Mouse (Mus musculus): ENCODE measurements around the gene Tmem88.

Tmem88 gene

DNA sequence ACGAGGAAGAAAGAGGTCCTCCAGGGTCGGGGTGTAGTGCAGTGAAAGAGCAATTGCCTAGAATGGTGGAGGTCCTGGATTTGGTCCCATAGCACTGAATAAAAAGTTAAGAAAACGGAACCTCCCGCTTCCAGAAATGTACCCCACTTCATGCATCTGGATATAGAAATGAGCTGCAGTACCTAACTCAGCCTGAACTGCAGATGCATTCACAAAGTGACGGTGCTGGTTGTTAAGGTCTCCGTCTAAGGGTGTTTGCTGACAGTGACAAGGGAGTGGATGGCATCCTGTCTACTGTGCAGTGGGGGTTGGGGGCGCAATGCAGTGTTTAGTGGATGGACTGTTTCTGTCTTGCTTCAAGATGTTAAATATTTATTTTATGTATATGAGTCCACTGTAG is 11.3 kb downstream of the Tmem88 start:
- in situ Hi-C loops (cut with MboI, MseI): loop anchor here (5.0 kb wide), 1 partner anchor 129 kb away; no protein-coding TSS in a partner anchor

DNA sequence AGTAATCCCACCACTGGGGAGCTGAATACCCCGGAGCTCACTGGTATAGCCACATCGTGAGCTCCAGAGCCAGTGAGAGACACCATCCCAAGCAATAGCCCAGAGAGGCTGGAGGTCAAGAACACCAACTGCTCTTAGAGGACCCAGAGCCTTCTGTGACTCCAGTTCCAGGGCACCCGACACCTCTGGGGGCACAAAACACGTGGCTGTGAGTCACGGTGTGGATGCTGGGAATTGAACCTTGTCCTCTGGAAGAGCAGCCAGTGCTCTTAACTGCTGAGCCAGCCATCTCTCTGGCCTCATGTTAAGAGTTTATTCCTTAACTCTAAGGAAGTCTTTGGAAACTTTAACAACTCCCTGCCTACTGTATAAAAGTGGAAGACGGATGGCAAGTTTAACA is 13.1 kb downstream of the Tmem88 start:
- in situ Hi-C loops (cut with MboI, MseI): loop anchor here (5.0 kb wide), 2 partner anchors 128 to 193 kb away; no protein-coding TSS in a partner anchor

DNA sequence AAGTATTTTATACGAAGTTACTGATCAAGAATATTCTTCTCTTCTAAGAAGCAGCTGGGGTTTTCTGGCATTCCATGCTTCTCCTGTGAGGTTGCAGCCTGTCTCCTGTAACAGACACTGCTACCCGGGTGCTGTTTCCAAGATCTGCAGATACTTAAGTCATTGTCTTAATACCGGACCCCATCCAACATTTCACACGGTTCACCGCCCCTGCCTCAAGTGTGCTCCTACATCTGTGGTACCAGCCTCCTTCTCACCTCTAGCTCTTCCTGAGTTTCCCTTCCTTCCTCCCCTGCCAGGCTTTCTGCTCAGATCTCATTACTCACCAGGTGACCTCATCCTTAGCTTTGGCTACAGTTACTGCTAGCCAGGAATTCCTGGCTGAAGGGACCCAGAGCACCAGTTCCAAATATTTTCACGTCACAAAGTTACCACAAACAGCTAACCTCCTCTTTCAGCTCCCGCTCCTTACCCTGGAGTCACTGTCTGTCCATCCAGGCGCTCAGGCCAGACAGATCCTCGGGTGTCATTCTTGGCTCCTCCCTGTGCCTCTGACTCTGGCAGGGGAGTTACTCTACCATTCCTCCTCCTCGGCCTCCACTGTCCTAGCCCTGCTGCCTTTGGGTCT is 15.4 kb downstream of the Tmem88 start:
- in situ Hi-C loops (cut with MboI, MseI): loop anchor here (5.0 kb wide), 1 partner anchor 190 kb away; no protein-coding TSS in a partner anchor

DNA sequence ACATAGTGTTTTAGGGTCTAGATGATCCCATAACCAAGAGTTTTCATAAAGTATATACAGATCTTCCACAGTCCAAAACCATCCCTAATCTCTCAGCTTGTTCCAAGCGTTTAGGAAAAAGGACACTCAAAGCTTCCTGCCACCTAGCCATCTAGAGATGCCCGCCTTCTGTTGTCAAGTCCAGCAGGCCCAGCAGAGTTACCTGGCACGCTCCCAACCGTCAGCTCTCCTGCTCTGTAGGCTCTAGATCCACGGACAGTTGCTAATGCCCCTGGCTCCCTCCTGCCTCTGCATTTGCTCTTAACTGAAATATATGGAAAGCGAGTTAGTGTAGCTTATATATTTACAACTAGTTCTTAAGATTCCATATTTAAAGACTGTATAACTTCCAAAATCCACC is 16.7 kb downstream of the Tmem88 start:
- in situ Hi-C loops (cut with MboI, MseI): loop anchor here (5.0 kb wide), 1 partner anchor 189 kb away; no protein-coding TSS in a partner anchor

DNA sequence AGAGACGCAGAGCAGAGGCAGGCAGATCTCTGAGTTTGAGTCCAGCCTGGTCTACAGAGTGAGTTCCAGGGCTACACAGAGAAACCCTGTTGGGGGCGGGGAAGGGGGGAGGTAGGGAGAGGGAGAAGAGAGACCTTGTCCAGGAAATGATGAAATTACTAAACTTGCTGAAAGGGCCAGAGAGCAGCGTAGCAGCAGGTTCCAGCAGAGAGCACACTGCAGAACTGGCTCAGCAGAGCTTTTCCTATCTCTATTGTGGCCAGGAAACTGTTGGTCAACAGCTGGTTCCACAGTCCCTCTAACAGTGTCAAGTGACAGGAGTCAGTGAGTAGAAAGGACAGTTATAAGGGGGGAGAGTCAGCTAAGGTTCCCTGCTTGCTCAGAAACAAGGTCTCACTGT is 18.4 kb downstream of the Tmem88 start:
- in situ Hi-C loops (cut with MboI, MseI): no loop called here

DNA sequence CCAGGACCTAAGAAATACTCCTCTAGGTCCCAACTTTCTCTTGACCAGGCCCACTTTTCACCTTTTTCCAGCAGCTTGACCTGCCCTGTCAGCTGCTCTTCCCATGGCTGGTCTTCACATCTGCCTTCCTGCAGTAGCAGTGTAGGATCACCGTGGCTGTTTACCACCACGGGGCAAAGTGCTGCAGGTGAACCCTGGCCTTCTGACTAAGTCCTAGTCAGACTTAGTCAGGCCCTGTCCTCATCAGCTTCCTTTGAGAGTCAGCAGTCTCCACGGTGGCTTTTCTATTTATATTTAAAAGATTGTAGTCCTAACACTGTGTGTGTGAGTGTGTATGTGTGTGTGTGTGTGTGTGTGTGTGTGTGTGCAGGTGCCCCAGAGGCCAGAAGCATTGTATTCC is 20.3 kb downstream of the Tmem88 start:
- in situ Hi-C loops (cut with MboI, MseI): no loop called here

DNA sequence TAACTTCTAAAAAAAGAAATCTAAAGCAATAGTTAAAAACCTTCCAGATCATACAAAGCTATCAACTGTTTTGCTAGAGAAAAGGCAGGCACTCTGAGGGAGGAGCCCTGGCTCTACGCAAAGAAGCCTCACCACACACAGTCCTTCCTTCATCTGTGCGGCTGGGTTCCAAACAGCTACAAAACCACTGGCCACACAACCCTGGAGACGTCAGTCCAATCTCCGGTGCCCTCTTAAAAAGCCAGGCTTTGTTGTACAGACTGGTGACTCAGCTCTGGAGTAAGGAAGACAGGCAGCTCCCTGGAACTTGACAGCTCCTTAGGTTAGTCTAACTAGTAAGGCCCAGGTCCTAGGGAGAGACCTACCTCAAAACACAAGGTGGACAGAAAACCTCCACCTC is 22.4 kb downstream of the Tmem88 start:
- in situ Hi-C loops (cut with MboI, MseI): no loop called here

DNA sequence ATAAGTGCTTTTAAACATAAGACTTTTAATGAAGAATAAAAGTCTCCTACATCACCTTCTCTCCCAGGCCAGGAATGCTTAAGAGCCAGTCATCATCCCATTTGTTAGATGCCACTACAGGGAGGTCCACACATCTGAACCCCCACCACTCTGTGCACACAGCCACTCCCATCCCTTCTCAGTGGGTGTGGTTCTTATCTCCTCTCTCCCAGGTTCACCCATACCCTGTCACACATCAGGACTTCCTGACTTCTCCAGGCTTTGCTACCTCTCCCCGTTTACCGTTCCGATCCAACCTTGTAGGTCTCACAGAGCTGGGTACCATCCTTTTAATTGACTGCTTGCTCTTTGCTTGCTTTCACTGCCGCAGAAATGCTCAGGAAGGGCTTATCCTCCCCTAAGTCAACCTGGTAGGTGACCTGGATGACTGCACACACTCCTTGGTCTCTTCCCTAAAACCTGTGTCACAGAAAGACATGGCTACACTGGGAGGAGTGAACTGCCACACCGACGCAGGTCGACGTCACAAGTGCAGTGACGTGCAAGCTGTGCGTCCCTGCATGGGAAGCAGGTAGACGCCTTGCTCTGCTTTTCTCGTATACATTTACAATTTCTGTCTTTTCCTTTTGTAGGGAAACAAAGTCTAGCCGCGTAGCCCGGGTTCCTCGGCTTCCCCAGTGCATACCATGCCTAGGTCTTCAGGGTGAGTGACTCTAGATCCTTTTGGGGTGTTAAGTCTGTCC is 24.6 kb downstream of the Tmem88 start:
- in situ Hi-C loops (cut with MboI, MseI): no loop called here

DNA sequence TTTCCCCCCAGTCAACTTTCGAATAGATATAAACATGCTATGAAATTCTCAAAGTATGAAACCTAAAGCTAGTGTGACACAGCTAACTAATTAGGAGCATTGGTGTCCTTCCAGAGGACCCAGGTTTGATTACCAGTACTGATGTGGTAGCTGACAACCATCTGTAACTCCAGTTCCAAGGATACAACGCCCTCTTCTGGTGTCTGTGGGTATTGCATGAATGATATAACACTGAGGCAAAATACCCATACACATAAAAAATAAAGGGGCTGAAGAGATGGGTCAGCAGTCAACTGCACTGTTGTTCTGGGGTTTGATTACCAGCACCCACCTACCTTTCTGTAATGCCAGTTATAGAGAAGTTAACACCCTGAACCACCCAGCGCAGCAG is 25.3 kb downstream of the Tmem88 start:
- in situ Hi-C loops (cut with MboI, MseI): no loop called here

DNA sequence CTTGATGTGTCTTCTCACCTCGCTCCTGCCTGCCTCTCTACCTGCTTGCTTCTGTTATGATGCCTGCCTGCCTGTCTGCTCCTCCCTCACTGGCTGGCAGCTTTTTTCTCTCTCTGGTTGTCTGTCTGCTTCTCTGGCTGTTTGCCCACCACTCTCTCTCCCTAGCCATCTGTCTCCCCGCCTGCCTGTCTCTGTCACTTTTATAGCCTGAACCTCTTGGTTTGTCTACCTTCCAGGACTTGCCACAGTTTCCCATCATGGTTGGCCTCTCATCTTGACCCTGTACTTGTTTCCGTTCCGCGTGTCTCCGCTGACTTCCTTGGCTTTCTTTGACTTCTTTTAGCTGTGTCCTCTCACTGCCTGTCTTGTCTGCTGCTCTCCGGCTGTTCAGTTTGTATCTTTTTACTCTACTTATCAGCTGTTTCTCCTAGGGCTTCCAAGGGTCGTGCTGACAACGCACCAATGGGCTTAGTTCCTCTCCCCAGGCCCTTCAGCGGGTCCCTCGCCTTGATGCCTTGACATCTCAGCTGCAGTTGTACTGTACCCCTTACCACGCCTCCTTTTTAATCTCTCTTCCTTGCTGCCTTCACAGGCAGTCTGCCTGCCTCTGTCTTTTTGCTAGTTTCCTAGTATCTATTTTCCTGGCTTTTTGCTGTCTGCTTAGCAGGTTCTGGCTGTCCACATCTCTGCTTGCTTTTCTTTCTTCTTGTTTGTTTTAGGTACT is 25.8 kb downstream of the Tmem88 start:
- in situ Hi-C loops (cut with MboI, MseI): no loop called here

DNA sequence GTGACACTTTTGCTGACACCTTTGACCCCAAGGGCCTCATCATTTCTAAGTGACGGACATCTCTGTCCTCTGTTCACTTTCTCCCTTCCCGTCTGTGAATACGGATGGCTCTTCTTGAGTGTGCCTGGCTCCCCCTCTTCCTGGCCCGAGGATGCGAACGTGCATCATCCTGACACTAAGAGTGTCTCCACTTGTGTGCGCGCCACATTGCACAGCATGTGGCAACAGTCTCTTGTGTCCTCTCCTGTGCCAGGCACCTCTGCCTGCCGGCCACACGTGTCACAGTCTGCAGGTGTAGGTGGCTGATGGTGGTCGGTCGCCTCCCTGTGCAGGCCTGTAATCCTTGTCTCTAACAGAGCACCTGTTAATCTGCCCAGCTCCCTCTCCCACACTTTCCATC is 26.4 kb downstream of the Tmem88 start:
- in situ Hi-C loops (cut with MboI, MseI): no loop called here

DNA sequence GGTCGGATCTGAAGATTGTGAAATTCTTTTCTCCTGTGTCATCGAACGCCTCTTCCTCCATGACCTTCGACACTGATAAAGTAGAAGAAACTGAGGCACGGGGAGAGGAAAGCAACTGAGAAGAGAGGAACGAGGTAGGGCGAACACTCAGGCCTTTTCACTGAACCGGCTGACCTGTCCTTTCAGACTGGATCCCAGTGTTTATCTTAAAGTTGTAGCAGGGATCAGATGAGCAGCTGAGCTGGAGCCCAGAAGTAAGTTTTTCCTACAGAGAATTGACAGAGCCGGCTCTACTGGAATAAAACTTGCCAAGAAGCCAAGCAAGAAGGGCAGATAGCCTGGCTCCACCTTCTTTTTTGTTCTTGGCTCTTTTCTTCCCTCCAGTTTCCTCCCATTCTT is 27.2 kb downstream of the Tmem88 start:
- in situ Hi-C loops (cut with MboI, MseI): no loop called here

DNA sequence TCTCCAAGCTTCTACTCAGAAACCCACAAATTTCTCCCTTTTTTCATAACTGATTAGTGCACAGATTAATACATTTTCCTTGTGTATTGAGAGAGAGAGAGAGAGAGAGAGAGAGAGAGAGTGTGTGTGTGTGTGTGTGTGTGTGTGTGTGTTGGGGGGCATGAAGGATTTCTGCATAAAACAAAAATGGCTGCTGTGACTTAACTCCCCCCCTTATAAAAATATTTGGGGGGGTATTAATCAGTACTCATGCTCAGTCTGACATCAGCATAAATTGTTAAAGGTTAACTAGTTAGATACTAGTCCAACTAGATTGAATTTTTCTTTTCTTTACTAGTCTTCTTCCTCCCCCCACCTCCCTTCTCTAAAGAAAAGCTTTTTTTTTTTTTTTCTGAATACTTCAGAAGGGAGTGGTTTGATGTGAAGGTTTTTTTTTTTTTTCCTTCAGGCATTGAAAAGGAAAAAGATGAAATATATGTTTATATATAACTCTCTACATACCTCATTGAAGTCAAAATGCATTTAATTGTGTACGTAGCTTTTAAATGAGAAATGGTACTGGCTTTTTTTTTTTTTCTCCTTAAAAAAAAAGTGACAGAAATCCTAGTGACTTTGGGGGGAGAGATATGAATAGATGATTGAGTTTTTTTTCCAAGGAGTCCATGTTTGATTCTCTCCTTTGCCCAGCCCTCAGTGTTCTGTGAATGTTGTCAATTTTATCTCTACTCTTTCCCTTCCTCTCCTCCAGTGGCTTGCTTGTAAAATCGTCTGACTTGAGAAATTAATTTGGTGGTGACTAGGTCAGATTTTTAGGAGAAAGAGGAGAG is 27.8 kb downstream of the Tmem88 start:
- in situ Hi-C loops (cut with MboI, MseI): no loop called here

DNA sequence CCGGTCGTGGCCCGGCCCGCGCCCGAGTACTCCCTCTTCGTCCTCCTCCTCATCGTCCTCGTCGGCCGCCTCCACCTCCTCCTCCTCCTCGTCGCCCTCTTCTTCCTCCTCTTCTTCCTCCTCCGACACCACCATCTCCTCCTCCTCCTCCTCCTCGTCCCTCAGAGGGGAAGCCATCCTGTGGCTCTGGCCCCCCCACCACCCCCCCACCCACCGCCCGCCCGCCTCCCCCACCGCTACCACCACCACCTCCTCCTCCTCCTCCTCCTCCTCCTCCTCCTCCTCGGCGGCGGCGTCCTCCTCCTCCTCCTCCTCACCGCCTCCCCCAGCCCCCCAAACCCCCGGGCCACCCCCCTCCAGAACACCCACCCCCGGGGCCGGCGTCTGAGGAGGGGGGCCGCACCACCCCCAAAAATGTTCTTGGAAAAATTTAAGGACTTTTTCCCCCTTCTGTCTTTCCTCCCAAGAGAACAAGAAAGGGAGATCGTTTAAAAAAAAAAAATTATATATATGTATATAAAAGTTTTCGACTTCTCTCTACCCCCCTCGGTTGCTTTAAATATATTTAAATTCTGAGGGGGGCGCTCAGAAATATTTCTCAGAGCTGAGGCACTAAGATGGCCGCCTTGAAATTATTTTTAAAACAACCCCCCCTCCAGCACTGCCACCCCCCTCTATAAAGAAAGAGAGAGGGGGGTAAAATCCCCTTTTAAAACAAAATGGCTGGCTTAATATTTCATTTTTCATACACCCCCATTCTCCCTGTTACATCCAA is 28.6 kb downstream of the Tmem88 start, which contains the start of gene Chd3:
Chd3 (minus strand) TSS at position 192 of the 775 bp plus-strand sequence.
- in situ Hi-C loops (cut with MboI, MseI): no loop called here

DNA sequence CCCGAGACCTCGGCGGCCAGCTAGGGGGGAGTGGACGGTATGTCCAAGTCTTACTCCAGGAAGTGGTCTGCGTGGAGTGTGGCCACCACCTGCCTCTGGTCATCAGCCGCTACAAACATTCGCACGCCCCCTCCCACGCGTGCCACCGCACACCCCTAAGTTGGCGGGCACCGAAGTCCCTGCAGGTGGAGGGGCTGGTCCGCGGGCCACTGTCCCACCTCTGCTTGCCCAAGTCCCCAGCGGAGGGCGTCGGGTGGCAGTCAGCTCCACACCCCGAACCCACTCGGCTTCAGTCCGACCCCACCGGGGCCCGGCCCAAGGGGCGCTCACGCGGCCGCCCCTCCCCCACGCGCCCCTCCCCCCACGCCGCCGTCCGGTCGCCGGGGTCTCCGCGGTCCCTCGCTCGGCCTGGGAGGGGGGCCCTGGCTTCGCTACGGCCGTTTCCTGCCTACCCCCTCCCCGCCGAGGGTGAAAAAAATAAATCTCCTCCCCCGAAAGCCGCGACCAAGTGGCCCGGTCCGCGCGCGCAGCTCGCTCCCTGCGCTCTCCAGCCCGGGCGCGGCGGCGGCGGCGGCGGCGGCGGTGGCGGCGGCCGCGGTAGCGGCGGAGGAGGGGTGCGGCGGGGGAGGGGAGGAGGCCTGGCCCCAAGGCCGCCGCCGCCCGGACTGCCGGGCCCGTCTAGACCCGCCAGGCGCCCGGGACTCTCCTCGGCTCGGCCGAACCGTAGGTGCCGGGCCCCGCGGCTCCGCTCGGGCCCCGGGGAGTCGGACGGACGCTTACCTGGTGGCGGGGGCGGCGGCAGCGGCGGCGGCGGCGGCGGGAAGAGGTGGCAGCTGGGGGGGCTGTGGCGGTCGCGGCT is 29.4 kb downstream of the Tmem88 start:
- in situ Hi-C loops (cut with MboI, MseI): no loop called here

DNA sequence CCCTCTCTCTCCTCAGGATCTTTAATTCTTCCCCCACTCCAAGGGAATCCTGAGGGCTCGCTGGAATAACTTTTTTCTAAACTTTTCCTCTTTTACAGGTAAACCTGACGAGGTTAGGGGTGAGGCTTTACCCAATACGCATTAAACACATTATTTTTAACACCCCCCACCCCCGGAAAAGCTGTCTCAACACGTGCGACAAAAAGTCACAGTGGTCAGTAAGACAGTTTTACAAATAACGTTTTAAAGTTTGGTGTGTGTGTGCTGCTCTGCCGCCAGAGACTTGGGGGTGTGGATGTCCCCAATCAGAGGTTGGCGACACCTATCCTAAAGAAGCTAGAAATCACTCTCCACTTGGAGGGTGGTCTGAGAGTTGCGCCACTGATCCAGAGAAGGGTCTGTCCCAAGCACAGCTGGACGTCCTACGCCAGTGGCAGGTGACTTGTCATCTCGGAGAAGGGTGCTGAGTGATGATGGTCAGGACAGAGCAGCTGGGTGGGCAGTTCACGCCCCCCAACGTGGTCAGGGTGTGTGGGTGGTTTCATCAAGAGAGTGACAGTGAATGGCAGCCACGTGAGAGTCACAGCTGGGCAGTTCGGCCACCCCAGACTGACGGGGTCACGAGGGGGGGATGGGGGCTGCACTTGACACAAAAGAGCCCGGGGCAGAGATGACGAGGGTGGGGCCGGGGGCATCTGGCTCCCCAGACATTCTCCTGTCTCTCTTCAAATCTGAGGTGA is 30.2 kb downstream of the Tmem88 start:
- in situ Hi-C loops (cut with MboI, MseI): no loop called here

DNA sequence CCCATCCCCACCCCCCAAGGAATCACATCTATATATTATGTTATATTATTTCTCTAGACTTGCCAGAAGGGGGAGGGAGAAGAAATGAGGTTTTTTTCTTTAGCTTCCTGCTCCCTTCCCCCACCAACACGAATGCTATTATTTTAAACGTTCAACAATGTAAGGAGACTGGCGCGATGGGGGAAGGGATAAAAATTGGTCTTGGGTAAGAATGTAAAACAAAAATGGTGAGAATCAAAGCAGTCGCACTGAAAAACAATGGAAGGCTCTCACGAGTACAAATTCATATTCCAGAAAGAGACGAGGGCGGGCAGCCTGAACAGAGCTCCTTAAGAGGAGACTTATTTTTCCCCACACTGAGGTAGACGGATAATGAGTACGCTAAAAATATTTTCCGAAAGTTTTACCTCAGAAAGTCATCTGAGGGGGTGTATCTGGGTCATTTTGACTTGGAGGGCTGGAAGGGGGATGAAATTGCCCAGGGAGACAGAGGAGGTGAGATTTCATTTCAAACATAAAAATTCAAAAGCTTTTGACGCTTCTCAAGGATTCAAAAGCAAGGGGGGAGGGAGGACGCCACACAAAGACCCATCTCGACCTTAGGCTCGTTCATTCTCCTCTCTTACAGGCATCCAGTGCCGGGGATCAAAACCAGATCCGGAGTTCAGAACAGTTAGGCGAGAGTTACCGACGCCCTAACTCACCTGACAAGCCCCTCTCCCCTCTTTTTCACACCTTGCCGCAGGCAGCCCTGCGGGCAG is 31.0 kb downstream of the Tmem88 start:
- in situ Hi-C loops (cut with MboI, MseI): no loop called here

DNA sequence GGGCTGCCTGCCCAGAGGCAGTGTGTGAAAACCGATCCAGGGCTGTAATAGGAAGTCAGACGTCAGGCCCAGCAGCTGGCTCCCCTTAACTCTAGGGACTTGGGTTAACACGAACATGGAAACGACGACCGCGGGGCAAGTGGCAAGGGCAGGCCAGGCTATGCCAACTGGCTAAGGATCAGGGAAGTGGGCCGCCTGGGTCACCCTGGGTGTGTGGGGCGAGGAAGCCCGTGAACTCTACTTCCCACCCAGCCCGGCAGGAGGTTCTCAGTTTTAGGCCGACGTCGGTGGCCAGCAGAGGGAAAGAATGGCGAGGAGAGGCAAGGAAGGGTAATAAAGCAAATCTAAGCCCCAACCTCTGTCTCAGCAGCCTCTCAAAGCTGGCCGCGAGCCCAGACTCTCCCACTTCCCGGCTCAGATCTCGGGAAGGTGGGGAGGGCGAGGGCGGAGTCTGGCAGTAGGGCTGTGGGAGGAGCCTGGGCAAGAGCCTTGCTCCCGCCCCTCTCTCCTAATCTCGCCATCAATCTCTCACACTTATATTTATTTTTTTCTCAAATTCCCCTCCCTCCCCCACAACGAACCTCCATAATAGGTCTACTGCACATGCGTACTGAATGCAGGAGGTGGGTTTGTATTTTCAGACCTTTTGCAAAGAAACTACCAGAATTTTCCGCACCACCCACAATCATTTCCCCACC is 31.7 kb downstream of the Tmem88 start:
- in situ Hi-C loops (cut with MboI, MseI): no loop called here
